Mouse (Mus musculus): ENCODE data around the gene Prkn. TPM values are rescaled to one million over a fixed set of nuclear protein-coding genes. Genes with fewer than 3 reads are reported as not detected.

Gene Prkn
- total RNA-seq, 2 experiments from 2014 or later, result 14.0 to 21.0 TPM

DNA sequence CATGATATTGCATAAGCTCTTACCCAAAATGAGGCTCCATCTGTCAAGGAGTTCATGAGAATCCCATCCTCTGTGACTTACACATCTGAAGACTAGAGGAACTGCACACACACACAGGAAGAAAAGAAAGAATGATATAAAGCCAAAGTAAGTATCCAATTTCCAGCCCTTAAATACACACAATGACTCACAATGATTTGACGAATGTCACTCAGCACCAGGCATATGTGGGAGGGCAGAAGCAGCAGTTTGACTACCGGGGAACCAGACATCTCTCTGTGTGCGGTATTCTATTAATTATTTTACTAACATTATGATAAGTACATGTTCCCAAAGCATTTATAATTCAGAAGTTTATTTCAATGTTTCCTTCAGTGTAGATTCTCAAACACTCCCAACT lies 780.6 kb downstream of the Prkn start:
- no peak for DNase-seq (ENCODE audit: extremely low spot score in 1 of 2, low spot score in 1 of 2)

GRCm38 (mm10) chr17:11621492-11621891 lies 781.3 kb downstream of the Prkn start:
- DNase-seq (ENCODE audit: extremely low spot score in 1 of 2, low spot score in 1 of 2), result peak in 1 of 2 experiments; percentile 38

GRCm38 (mm10) chr17:11626306-11626705 lies 786.1 kb downstream of the Prkn start:
- DNase-seq (ENCODE audit: extremely low spot score in 1 of 2, low spot score in 1 of 2), result no peak

DNA sequence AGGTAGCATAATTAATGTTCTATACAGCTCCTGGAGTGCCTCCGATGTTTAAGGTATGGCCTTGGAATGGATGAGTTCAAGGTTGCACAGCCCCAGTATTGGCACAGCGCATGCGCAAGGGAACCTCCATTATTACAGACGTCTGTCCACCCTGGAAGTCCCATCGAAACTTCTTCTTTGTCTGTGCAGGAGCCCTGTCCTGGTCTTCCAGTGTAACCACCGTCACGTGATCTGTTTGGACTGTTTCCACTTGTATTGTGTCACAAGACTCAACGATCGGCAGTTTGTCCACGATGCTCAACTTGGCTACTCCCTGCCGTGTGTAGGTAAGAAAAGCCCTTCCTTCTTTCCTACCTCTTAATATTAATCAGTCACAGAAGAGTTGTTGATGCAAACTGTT lies 794.9 kb downstream of the Prkn start:
- no peak for DNase-seq (ENCODE audit: extremely low spot score in 1 of 2, low spot score in 1 of 2)

DNA sequence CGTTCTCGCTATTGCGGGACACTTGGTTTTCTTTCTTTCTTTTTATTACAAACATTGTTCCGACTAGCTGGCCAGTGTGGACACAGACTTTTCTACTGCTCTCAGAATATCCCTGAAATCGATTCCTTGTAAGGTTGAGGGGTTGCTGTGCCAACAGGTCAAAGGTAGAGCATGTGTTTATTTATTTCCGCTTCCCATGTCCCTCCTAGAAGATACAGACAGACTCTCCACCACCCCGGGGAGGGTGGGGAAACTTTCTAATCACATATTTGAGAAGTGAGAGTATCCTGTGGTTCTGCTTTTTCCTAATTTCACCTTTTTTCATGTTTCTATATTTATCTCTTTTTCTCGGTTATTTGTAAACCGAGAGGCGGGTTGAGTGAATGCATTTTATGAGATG lies 797.5 kb downstream of the Prkn start:
- no peak for DNase-seq (ENCODE audit: extremely low spot score in 1 of 2, low spot score in 1 of 2)

- no peak for DNase-seq (ENCODE audit: extremely low spot score in 1 of 2, low spot score in 1 of 2)
Observed at GRCm38 (mm10) chr17:11638451-11638850, 798.3 kb downstream of the Prkn start.

GRCm38 (mm10) chr17:11639786-11640185 lies 799.6 kb downstream of the Prkn start:
- no peak for DNase-seq (ENCODE audit: extremely low spot score in 1 of 2, low spot score in 1 of 2)

GRCm38 (mm10) chr17:11642328-11642727 lies 802.1 kb downstream of the Prkn start:
- no peak for DNase-seq (ENCODE audit: extremely low spot score in 1 of 2, low spot score in 1 of 2)

- no peak for DNase-seq (ENCODE audit: extremely low spot score in 1 of 2, low spot score in 1 of 2)
Observed at GRCm38 (mm10) chr17:11644016-11644415, 803.8 kb downstream of the Prkn start.

GRCm38 (mm10) chr17:11644873-11645464 lies 804.8 kb downstream of the Prkn start:
- DNase-seq (ENCODE audit: extremely low spot score in 1 of 2, low spot score in 1 of 2), result no peak

DNA sequence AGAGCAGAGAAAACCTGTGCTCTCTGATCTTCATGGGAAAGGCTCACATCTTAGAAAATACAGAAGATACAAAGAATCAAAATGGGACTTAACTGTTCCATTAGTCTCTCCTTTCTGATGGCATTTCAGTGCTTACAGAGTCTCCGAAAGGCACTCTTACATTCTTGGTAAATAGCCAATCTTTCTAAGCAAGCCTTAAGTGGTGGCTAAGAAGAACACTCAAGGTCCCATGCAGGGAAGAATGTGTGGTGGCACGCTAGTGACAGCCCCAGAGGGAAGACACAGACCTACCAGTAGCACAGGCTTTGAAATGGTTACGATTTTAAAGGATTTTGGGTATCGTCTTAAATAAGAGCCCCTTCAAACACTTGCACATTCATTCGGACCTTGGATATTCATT lies 816.2 kb downstream of the Prkn start:
- no peak for DNase-seq (ENCODE audit: extremely low spot score in 1 of 2, low spot score in 1 of 2)

DNA sequence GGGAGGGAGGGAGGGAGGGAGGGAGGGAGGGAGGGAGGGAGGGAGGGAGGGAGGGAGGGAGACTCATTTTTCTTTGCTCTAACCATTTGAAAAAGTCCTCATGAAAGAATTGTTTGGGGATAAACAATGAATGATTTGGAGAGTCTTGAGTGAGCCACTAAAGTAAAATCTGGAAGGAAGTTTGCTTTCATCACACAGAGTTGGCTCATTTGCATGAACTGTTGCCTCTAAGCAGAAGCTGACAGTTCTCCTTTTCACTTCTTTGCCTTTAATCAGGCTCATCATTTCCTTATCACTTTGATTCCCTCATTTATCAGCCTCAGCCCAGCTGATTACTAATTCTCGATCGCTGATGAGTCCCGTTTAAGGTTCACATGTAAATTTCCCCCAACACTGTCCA lies 816.7 kb downstream of the Prkn start:
- DNase-seq (ENCODE audit: extremely low spot score in 1 of 2, low spot score in 1 of 2), result no peak

DNA sequence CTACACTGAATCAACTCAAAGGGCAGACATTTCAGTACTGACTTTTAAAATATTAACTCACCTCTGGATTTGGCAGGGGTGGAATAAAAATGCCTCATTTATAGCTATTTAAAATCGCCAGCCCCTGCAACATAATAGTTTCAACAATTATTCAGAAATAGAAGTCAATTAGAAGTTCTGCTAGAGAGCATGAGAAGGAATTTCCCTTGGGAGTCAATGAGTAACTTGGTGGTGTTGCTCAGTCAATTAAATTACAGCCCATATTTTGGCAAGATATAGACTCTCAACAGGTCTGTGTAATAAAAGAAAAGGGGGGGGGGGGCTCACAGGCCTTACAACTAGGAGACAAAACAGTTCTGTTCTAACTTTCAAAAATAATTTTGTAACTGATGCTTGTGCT lies 821.7 kb downstream of the Prkn start:
- no peak for DNase-seq (ENCODE audit: extremely low spot score in 1 of 2, low spot score in 1 of 2)

- no peak for DNase-seq (ENCODE audit: extremely low spot score in 1 of 2, low spot score in 1 of 2)
Observed at GRCm38 (mm10) chr17:11663437-11663836, 823.3 kb downstream of the Prkn start.

DNA sequence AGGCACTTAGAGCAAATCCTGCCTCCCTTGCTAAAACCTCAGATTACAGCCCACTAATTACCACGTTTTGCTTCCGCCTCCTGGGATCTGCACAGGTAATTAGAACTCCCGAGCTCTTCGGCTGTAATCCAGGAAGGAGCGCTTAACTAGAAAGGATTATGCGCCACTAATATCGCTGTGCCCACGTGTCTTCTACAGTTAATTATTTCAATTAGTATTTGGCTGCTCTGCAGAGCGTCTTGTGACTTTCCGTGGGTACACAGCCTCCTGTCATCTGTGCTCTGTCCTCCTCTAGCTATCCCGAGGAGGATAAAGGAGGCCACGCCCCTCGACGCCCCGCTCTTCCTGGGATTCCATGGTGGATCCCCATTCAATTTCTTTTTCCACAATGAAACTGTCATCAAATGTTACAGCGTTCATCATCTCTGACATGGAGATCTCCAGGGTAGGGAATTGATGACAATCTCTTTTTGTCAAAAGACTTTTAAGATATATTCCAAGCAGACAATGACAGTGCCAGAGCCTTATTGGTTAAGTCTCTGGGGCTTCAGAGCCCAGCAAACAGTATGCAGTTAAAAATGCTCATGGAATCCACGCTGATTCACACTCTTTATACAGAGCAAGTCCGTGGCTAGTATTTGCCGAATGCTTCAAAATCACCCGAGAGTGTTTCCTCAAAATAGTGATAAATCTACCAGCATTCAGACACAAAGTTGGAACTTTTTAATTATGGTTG lies 824.6 kb downstream of the Prkn start:
- DNase-seq (ENCODE audit: extremely low spot score in 1 of 2, low spot score in 1 of 2), result no peak

GRCm38 (mm10) chr17:11679716-11680115 lies 839.5 kb downstream of the Prkn start:
- DNase-seq (ENCODE audit: extremely low spot score in 1 of 2, low spot score in 1 of 2), result no peak

DNA sequence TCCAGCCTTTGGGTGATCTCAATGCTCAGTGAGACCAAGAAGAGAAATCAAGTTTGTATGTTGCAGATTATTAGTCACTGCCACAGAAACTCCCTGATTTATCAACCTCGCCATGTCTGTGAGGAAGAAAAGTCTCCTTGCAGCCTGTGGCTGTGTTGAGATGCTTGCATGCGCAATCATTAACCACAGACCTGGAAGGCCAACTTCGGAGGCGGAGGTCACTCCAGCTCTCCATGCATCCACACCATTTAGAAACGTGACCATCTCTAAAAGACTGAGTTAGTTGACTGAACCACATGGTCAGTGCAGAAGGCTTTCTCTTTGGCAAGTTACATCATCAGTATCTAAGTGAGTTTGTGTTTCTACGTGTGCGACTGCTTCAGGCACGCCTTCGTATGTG lies 840.3 kb downstream of the Prkn start:
- DNase-seq (ENCODE audit: extremely low spot score in 1 of 2, low spot score in 1 of 2), result no peak

DNA sequence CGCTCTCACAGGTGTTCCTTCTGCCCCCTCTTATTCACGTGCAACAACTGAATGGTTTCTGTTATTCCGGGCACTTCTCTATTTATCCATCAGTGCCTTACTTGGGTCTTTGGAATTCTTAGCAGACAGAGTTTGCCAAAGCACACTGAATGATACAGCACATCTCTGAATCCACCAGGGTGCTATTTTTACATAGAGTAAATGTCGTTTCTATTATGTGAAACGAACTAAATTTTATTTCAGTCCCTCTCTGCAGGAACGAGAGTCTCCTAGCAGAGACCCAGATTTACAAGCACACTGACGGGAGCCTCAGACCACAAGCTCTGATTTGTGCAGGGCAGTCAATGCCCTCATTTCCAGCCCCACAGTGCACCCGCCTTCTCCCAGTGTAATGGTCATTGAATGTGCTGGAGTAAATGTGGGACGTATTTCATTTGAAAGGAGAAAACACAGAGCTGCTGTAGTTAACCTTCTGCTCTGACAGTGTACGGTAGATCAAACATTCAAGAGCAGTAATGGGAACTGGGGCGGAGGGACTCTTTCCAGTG lies 841.7 kb downstream of the Prkn start:
- no peak for DNase-seq (ENCODE audit: extremely low spot score in 1 of 2, low spot score in 1 of 2)

DNA sequence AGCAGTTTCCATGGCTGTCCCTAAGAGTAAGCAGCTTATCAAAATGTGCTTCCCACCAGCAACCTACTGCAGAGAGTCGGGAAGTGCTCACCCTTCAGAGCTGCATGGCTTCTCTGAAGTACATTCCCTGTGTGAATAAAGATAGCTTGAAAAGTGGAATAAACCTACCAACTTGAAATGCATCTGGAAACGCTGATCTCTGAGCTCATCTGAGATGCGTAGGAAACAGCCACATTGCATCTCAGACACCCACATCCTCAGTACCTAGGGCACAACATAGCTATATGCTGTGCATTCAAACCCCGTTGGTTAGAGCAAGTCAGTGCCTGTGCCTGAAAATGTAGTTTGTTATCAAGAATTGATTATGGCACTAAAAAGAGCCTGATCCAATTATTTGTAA lies 864.8 kb downstream of the Prkn start:
- no peak for DNase-seq (ENCODE audit: extremely low spot score in 1 of 2, low spot score in 1 of 2)

GRCm38 (mm10) chr17:11705761-11706160 lies 865.6 kb downstream of the Prkn start:
- DNase-seq (ENCODE audit: extremely low spot score in 1 of 2, low spot score in 1 of 2), result no peak

GRCm38 (mm10) chr17:11712066-11712465 lies 871.9 kb downstream of the Prkn start:
- no peak for DNase-seq (ENCODE audit: extremely low spot score in 1 of 2, low spot score in 1 of 2)

- no peak for DNase-seq (ENCODE audit: extremely low spot score in 1 of 2, low spot score in 1 of 2)
Observed at GRCm38 (mm10) chr17:11719801-11720200, 879.6 kb downstream of the Prkn start.

Measured in layer of hippocampus, postnatal 25 days (tissue).